9 mouse cellular contexts compared by ENCODE assay signal in genomic region chr4:43497946-43498345, GRCm38 (mm10). TPM values are rescaled to one million over a fixed set of nuclear protein-coding genes. Genes with fewer than 3 reads are reported as not detected.
A peak's percentile ranks its signal among the peaks of the same experiment; 100 is the strongest.
DNase-seq lines count a peak whose midpoint lies in the region; ATAC-seq and TF ChIP-seq lines count a peak whose summit lies in the region.
"Had no signal": no experiment of that assay in that cellular context is flagged by ENCODE, and none has a peak within 500 bp of the region (broad histone marks: within the 10 kb centered on the region; RNA-seq: fewer than 3 reads in every experiment).

No protein-coding gene starts in this region.

- H3K9me3 ChIP-seq in megakaryocyte, embryonic 14.5 days = no peaks in the 10 kb centered on the region
- H3K9me3 ChIP-seq in forebrain, embryonic 13.5 days (replicated peaks) = no peaks in the 10 kb centered on the region
- H3K9me3 ChIP-seq in intestine, embryonic 16.5 days (ENCODE audit: control insufficient read depth, low read length) = no peaks in the 10 kb centered on the region

- 81% methylated on average over 4 of the region's 4 CpGs for WGBS in forebrain, embryonic 13.5 days
- WGBS in intestine, embryonic 16.5 days = 64% methylated on average over 4 of the region's 4 CpGs

- ATAC-seq in megakaryocyte, adult 5-6 weeks (ENCODE audit: poor library complexity, severe bottlenecking) = no peak
- ATAC-seq in forebrain, embryonic 13.5 days = no peak
- no peak for ATAC-seq in intestine, embryonic 16.5 days

- DNase-seq in layer of hippocampus, postnatal 10 days (ENCODE audit: low spot score in 2 of 2) = no peak
- no peak for DNase-seq in left cerebral cortex, adult 18-20 months (ENCODE audit: low spot score in 2 of 2)

- no peak for TF ChIP-seq POLR2A in myocyte (IDR thresholded peaks at IDR 0.05; ENCODE audit: insufficient read length, low read depth)

- no peak overlapping the region for H3ac ChIP-seq in myocyte (ENCODE audit: control insufficient read depth, insufficient read length)

- no peak overlapping the region for H3K27ac ChIP-seq in forebrain, embryonic 13.5 days
- H3K27ac ChIP-seq in intestine, embryonic 16.5 days (ENCODE audit: low read length) = 0 out of 2 replicates have a peak overlapping the region, but pooled peaks have one; percentile 31

- no peaks in the 10 kb centered on the region for H3K27me3 ChIP-seq in megakaryocyte, embryonic 14.5 days (replicated peaks)
- H3K27me3 ChIP-seq in forebrain, embryonic 13.5 days = no peaks in the 10 kb centered on the region
- H3K27me3 ChIP-seq in intestine, embryonic 16.5 days (replicated peaks; ENCODE audit: control insufficient read depth, insufficient read depth, low read length) = no peaks in the 10 kb centered on the region
- no peaks in the 10 kb centered on the region for H3K27me3 ChIP-seq in myocyte (ENCODE audit: control insufficient read depth, insufficient read depth, insufficient read length)

- H3K79me2 ChIP-seq in myocyte (ENCODE audit: control insufficient read depth, insufficient read depth) = no peaks in the 10 kb centered on the region

- H3K4me3 ChIP-seq in megakaryocyte, embryonic 14.5 days (replicated peaks) = peak overlapping the region; percentile 94
- H3K4me3 ChIP-seq in forebrain, embryonic 13.5 days = peak overlapping the region; percentile 63
- peak overlapping the region; percentile 73 for H3K4me3 ChIP-seq in intestine, embryonic 16.5 days (ENCODE audit: low read length)
- peak overlapping the region; percentile 39 for H3K4me3 ChIP-seq in myocyte

- H3K36me3 ChIP-seq in megakaryocyte, embryonic 14.5 days (replicated peaks; ENCODE audit: low read length) = peaks cover 46% of the 10 kb centered on the region
- peaks cover 19% of the 10 kb centered on the region; the same call in 1 of the 2 replicates for H3K36me3 ChIP-seq in forebrain, embryonic 13.5 days (ENCODE audit: poor library complexity, severe bottlenecking)
- H3K36me3 ChIP-seq in intestine, embryonic 16.5 days (ENCODE audit: control insufficient read depth, insufficient read depth, low read length) = peaks cover 4% of the 10 kb centered on the region; the same call in 1 of the 2 replicates
- peaks cover 4% of the 10 kb centered on the region for H3K36me3 ChIP-seq in myocyte (ENCODE audit: control insufficient read depth, insufficient read depth)

- H3K4me1 ChIP-seq in megakaryocyte, embryonic 14.5 days = peaks cover 82% of the 10 kb centered on the region
- H3K4me1 ChIP-seq in forebrain, embryonic 13.5 days = peaks cover 43% of the 10 kb centered on the region
- H3K4me1 ChIP-seq in intestine, embryonic 16.5 days (ENCODE audit: control insufficient read depth, insufficient read depth, low read length) = peaks cover 29% of the 10 kb centered on the region

- H3K9ac ChIP-seq in forebrain, embryonic 13.5 days = peak overlapping the region; percentile 73; the same call in 1 of the 2 replicates
- peak overlapping the region; percentile 83 for H3K9ac ChIP-seq in intestine, embryonic 16.5 days (ENCODE audit: low read depth, low read length)

- H3K4me2 ChIP-seq in forebrain, embryonic 13.5 days = peak overlapping the region; percentile 75
- peak overlapping the region; percentile 84 for H3K4me2 ChIP-seq in intestine, embryonic 16.5 days (ENCODE audit: low read depth, low read length)
- peak overlapping the region; percentile 90 for H3K4me2 ChIP-seq in myocyte (ENCODE audit: low read depth)

TF ChIP-seq in myocyte, 11 proteins besides CTCF, POLR2A, EP300 and RAD21:
- no peak for TF ChIP-seq TCF12 (IDR thresholded peaks at IDR 0.05; ENCODE audit: insufficient read depth, poor library complexity, severe bottlenecking)
- no peak for TF ChIP-seq CEBPB (IDR thresholded peaks at IDR 0.05; ENCODE audit: insufficient read depth, poor library complexity, severe bottlenecking)
- TF ChIP-seq REST (IDR thresholded peaks at IDR 0.05; ENCODE audit: insufficient read depth, insufficient read length) = no peak
- no peak for TF ChIP-seq MYOG (IDR thresholded peaks at IDR 0.05; ENCODE audit: control insufficient read depth in 1 of 3, insufficient read depth in 1 of 3, insufficient read length in 2 of 3, low read depth in 2 of 3)
- no peak for TF ChIP-seq E2F4 (IDR thresholded peaks at IDR 0.05; ENCODE audit: insufficient read depth)
- no peak for TF ChIP-seq MAX (IDR thresholded peaks at IDR 0.05; ENCODE audit: low read depth)
- TF ChIP-seq TCF3 (IDR thresholded peaks at IDR 0.05; ENCODE audit: insufficient read length, low read depth) = no peak
- TF ChIP-seq MYOD1 (IDR thresholded peaks at IDR 0.05; ENCODE audit: control insufficient read depth in 1 of 3, insufficient read length in 2 of 3, low read depth in 2 of 3) = no peak
- TF ChIP-seq USF1 (IDR thresholded peaks at IDR 0.05; ENCODE audit: low read depth) = no peak
- TF ChIP-seq POLR2AphosphoS2 (IDR thresholded peaks at IDR 0.05; ENCODE audit: insufficient read length, low read depth) = no peak
- no peak for TF ChIP-seq SRF (IDR thresholded peaks at IDR 0.05; ENCODE audit: control insufficient read depth, insufficient read length, low read depth)
TF ChIP-seq in myocyte: peak in this region for 0.

RNA-seq across cellular contexts. Expression of gene Arhgef39, which starts 1.5 kb away (rescaled TPM):
- 9.6 and 20.9 TPM in 2 replicates for polyA plus RNA-seq in megakaryocyte, embryonic 14.5 days (2012; ENCODE audit: insufficient read depth, low replicate concordance)
- total RNA-seq in megakaryocyte, adult 5-6 weeks (2015) = 54.6 and 60.0 TPM in 2 replicates
- total RNA-seq in megakaryocyte, adult 5-6 weeks (2017) = 52.3 and 54.1 TPM in 2 replicates
- 38.2 and 40.3 TPM in 2 replicates for polyA plus RNA-seq in forebrain, embryonic 13.5 days (2015; fragmentation: Nextera tagmentation; extraction: Ambion mirVana)
- 40.9 and 49.7 TPM in 2 replicates for polyA plus RNA-seq in intestine, embryonic 16.5 days (2015; fragmentation: Nextera tagmentation; extraction: Ambion mirVana)
- polyA plus RNA-seq in myocyte (2012; fragmentation: generic; extraction: Trizol) = 5.7 TPM
- total RNA-seq in layer of hippocampus, postnatal 10 days (2021) = 1 to 10 TPM; 1.2 to 1.8 TPM
- 1 to 10 TPM in 1 of 2 experiments, under 1 TPM in 1; 0.21 to 1.8 TPM for total RNA-seq in left cerebral cortex, adult 18-20 months (2021)
- total RNA-seq: gastrocnemius, adult 18-20 months had no signal

RNA-seq across cellular contexts. Expression of gene Ccdc107, which starts 5.2 kb away (rescaled TPM):
- polyA plus RNA-seq in megakaryocyte, embryonic 14.5 days (2012; ENCODE audit: insufficient read depth, low replicate concordance) = 74.6 and 104 TPM in 2 replicates
- 16.7 and 17.5 TPM in 2 replicates for total RNA-seq in megakaryocyte, adult 5-6 weeks (2015)
- total RNA-seq in megakaryocyte, adult 5-6 weeks (2017) = 23.6 and 32.6 TPM in 2 replicates
- polyA plus RNA-seq in forebrain, embryonic 13.5 days (2015; fragmentation: Nextera tagmentation; extraction: Ambion mirVana) = 51.1 and 52.0 TPM in 2 replicates
- 96.7 and 102 TPM in 2 replicates for polyA plus RNA-seq in intestine, embryonic 16.5 days (2015; fragmentation: Nextera tagmentation; extraction: Ambion mirVana)
- polyA plus RNA-seq in myocyte (2012; fragmentation: generic; extraction: Trizol) = 111 TPM
- 10 to 100 TPM; 30.2 to 35.7 TPM for total RNA-seq in layer of hippocampus, postnatal 10 days (2021)
- total RNA-seq in left cerebral cortex, adult 18-20 months (2021) = 10 to 100 TPM; 29.9 to 30.0 TPM

RNA-seq across cellular contexts. Expression of gene Car9, which starts 8.8 kb away (rescaled TPM):
- polyA plus RNA-seq in megakaryocyte, embryonic 14.5 days (2012; ENCODE audit: insufficient read depth, low replicate concordance) = 1.4 and 11.2 TPM in 2 replicates
- total RNA-seq in megakaryocyte, adult 5-6 weeks (2015) = 3.0 and 3.5 TPM in 2 replicates
- 0.41 and 1.1 TPM in 2 replicates for total RNA-seq in megakaryocyte, adult 5-6 weeks (2017)
- 0.40 and 0.80 TPM in 2 replicates for polyA plus RNA-seq in forebrain, embryonic 13.5 days (2015; fragmentation: Nextera tagmentation; extraction: Ambion mirVana)
- polyA plus RNA-seq in intestine, embryonic 16.5 days (2015; fragmentation: Nextera tagmentation; extraction: Ambion mirVana) = 25.0 and 25.2 TPM in 2 replicates
- 10.7 TPM for polyA plus RNA-seq in myocyte (2012; fragmentation: generic; extraction: Trizol)
- total RNA-seq in layer of hippocampus, postnatal 10 days (2021) = 1 to 10 TPM in 1 of 2 experiments, under 1 TPM in 1; 0.54 to 1.7 TPM
- 1 to 10 TPM in 1 of 2 experiments, under 1 TPM in 1; 0.42 to 1.8 TPM for total RNA-seq in left cerebral cortex, adult 18-20 months (2021)

RNA-seq across cellular contexts. Expression of gene Sit1, which starts 14.4 kb away (rescaled TPM):
- 3.9 TPM in 1 of 2 replicates, not detected in the other for polyA plus RNA-seq in megakaryocyte, embryonic 14.5 days (2012; ENCODE audit: insufficient read depth, low replicate concordance)
- total RNA-seq in megakaryocyte, adult 5-6 weeks (2015) = not detected in 2 replicates
- total RNA-seq in megakaryocyte, adult 5-6 weeks (2017) = 0.77 TPM in 1 of 2 replicates, not detected in the other
- not detected in 2 replicates for polyA plus RNA-seq in forebrain, embryonic 13.5 days (2015; fragmentation: Nextera tagmentation; extraction: Ambion mirVana)
- not detected in 2 replicates for polyA plus RNA-seq in intestine, embryonic 16.5 days (2015; fragmentation: Nextera tagmentation; extraction: Ambion mirVana)
- not detected for polyA plus RNA-seq in myocyte (2012; fragmentation: generic; extraction: Trizol)
- not detected for total RNA-seq in layer of hippocampus, postnatal 10 days (2021)
- total RNA-seq in left cerebral cortex, adult 18-20 months (2021) = not detected
- total RNA-seq: gastrocnemius, adult 18-20 months; layer of hippocampus, adult 8-10 months had no signal

RNA-seq across cellular contexts. Expression of gene Tpm2, which starts 25.6 kb away (rescaled TPM):
- polyA plus RNA-seq in megakaryocyte, embryonic 14.5 days (2012; ENCODE audit: insufficient read depth, low replicate concordance) = 4.7 TPM in 1 of 2 replicates, not detected in the other
- total RNA-seq in megakaryocyte, adult 5-6 weeks (2015) = 0.11 TPM in 1 of 2 replicates, not detected in the other
- total RNA-seq in megakaryocyte, adult 5-6 weeks (2017) = 0.11 and 0.33 TPM in 2 replicates
- polyA plus RNA-seq in forebrain, embryonic 13.5 days (2015; fragmentation: Nextera tagmentation; extraction: Ambion mirVana) = 11.4 and 12.2 TPM in 2 replicates
- 574 and 599 TPM in 2 replicates for polyA plus RNA-seq in intestine, embryonic 16.5 days (2015; fragmentation: Nextera tagmentation; extraction: Ambion mirVana)
- polyA plus RNA-seq in myocyte (2012; fragmentation: generic; extraction: Trizol) = 2,542 TPM
- 1 to 10 TPM; 5.0 to 7.4 TPM for total RNA-seq in layer of hippocampus, postnatal 10 days (2021)
- total RNA-seq in left cerebral cortex, adult 18-20 months (2021) = 1 to 10 TPM; 8.4 to 9.9 TPM

Comparison
In these comparisons a context has a peak if more than half of its experiments do, and no peak if none do; other contexts are left out.
1. H3K4me3 ChIP-seq: peak in every context shown above with its lines; median percentile 94 in megakaryocyte, embryonic 14.5 days; 73 in intestine, embryonic 16.5 days; 63 in forebrain, embryonic 13.5 days; 39 in myocyte.